Mouse (Mus musculus) small intestine, adult 2 months (tissue): Measurements from ENCODE around the gene Tm4sf19.

Experiments used
- CTCF ChIP-seq: fragments of 200-500 bp; IDR thresholded peaks from 2 replicates; pipeline ENCODE4 v1.5.1; 2012; ENCODE audit warnings: low read depth, mild to moderate bottlenecking, control low read depth, inconsistent platforms, low read length, moderate library complexity, mixed read lengths; ENCODE audit not compliant: insufficient replicate concordance, insufficient read length; ENCODE audit errors: extremely low read depth
- POLR2A ChIP-seq: fragments of 200-500 bp; IDR thresholded peaks from 2 replicates; pipeline ENCODE4 v1.6.1; 2012; ENCODE audit warnings: low read depth, mild to moderate bottlenecking, control low read depth, inconsistent platforms, low read length, moderate library complexity

- no peak for TF ChIP-seq CTCF
- TF ChIP-seq POLR2A, result no peak
These were observed 2.5 kb downstream of the Tm4sf19 start for GRCm38 (mm10) chr16:32402818-32403217.
